Mouse (Mus musculus) neutrophil, adult 83 days (primary cell): Measurements from ENCODE around the gene Gm7324. TPM values are rescaled to one million over a fixed set of nuclear protein-coding genes. Genes with fewer than 3 reads are reported as not detected.

Source experiments
- total RNA-seq, 2 experiments: library from RNA; stranded (reverse); gene quantifications; one replicate each; pipeline ENCODE4 v1.2.4; 2023

Gm7324 gene
- total RNA-seq = under 1 TPM in 1 of 2 experiments, not detected in 1; 0.35 TPM

GRCm38 (mm10) chr14:43697621-43698020, at the start of gene Gm7324:
TSS of gene Gm7324 (plus strand) at chr14:43697828.

GRCm38 (mm10) chr14:43677099-43677498, 20.5 kb upstream of the Gm7324 start, which contains the start of gene Gm8165:
TSS of gene Gm8165 (minus strand) at chr14:43677199.

GRCm38 (mm10) chr14:43727385-43727784, 29.8 kb downstream of the Gm7324 start, which contains the start of gene Gm16506:
TSS of gene Gm16506 (minus strand) at chr14:43727485.

GRCm38 (mm10) chr14:43747566-43747965, 49.9 kb downstream of the Gm7324 start, which contains the start of gene Gm6526:
TSS of gene Gm6526 (plus strand) at chr14:43747866.

Other genes with a start within 250 kb of the Gm7324 start
- gene Gm5799, start 154.3 kb upstream of the Gm7324 start, total RNA-seq = not detected
- not detected for gene Gm17654, start 118.7 kb upstream of the Gm7324 start, total RNA-seq
- not detected for gene Gm10375, start 89.8 kb upstream of the Gm7324 start, total RNA-seq
- gene Gm8165, start 20.6 kb upstream of the Gm7324 start, total RNA-seq = not detected
- gene Gm16506, start 29.7 kb downstream of the Gm7324 start, total RNA-seq = not detected
- not detected for gene Gm6526, start 50.0 kb downstream of the Gm7324 start, total RNA-seq
- gene Gm8180, start 86.9 kb downstream of the Gm7324 start, total RNA-seq = not detected
- 10 to 100 TPM; 35.6 to 84.2 TPM for gene Ear1, start 177.7 kb downstream of the Gm7324 start, total RNA-seq
- gene Ear10, start 225.7 kb downstream of the Gm7324 start, total RNA-seq = not detected
- gene Gm8113, start 227.6 kb downstream of the Gm7324 start, total RNA-seq = 1 to 10 TPM in 1 of 2 experiments, under 1 TPM in 1; 0.60 to 3.6 TPM